Mouse (Mus musculus): ENCODE data around the gene Rnh1.

The Rnh1 gene

GRCm38 (mm10) chr7:141164850-141165249 lies 7.8 kb downstream of the Rnh1 start:
- no peak for DNase-seq (ENCODE audit: low read depth, low spot score)

GRCm38 (mm10) chr7:141164397-141164796 lies 8.3 kb downstream of the Rnh1 start:
- no peak for DNase-seq (ENCODE audit: low read depth, low spot score)

DNA sequence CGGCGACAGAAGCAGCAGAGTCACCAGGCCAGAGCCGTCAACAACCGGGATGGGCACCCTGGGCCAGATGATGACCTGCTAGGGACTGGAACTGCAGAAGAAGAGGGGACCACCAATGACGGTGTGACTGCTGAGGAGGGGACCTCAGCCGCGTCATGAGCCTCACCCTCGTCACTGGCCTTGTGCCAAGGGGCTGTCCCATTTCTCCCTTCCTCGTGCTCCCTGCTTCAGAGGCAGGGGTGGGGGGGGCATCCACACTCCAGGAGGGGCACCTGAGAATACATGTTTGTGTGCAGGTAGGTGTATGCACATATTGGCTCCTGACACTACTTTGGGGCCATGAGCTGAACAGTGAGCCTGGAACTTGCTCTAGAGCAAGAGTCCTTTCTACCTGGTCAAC lies 17.3 kb downstream of the Rnh1 start:
- DNase-seq (ENCODE audit: low read depth, low spot score) = no peak

DNA sequence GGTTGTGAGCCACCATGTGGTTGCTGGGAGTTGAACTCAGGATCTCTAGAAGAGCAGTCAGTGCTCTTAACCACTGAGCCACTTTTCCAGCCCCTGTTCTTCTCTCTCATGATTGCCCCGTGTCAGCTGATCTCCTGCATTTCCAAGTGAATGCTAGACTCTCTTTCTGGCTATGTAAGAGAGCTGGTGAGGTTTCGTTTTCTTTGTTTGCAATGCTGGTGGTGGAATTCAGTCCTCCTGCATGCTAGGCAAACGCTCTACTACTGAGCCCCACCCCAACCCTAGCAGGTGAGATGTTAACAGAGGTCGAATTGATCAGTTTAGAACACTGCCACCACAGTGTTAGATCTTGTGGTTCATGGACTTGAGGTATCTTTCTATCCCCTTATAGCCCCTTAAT lies 24.0 kb downstream of the Rnh1 start:
- peak; percentile 96 for DNase-seq (ENCODE audit: low read depth, low spot score)

GRCm38 (mm10) chr7:141147044-141147443 lies 25.6 kb downstream of the Rnh1 start:
- DNase-seq (ENCODE audit: low read depth, low spot score) = peak; percentile 42

DNA sequence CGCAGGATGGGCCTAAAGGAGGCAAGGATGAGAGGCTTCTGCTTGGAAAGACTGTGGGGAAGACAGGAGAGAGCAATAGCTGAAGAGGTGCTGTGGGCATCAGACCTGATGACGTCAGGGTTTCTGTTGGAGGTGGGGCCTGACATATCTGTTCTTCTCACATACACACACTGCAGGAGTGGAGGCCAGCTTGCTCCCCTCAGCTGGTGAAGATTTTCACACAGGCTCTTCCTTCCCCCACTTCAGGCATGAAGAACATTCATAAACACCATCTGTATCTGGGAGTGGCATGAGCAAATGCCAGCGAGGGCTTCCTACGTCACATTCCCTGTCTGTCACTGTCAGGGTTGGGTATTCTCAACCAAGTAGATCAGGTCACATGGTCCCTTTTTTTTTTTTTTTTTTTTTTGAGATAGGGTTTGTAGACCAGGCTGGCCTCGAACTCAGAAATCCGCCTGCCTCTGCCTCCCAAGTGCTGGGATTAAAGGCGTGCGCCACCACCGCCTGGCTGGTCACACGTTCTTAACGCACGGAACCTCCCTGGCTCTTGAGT lies 26.5 kb downstream of the Rnh1 start:
- DNase-seq (ENCODE audit: low read depth, low spot score) = no peak

GRCm38 (mm10) chr7:141145403-141145802 lies 27.3 kb downstream of the Rnh1 start:
- no peak for DNase-seq (ENCODE audit: low read depth, low spot score)

GRCm38 (mm10) chr7:141144650-141145049 lies 28.0 kb downstream of the Rnh1 start:
- no peak for DNase-seq (ENCODE audit: low read depth, low spot score)

DNA sequence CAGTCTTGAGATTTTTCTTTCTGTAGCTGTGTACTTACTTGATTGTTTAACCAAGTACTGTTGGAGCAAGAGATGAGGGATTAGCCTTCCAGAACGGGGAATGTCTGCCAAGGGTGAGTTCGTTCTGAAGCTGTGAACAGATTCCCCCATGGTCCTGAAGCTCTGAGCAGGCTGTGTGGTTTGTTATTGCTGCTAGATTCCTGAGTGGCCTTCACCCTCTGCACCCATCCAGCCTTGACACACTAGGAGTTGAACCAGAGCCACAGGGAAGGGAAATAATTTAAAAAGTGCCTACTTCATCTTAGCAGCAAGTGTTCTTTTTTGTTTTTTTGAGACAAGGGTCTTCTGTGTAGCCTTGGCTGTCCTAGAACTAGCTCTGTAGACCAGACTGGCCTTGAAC lies 28.8 kb downstream of the Rnh1 start:
- no peak for DNase-seq (ENCODE audit: low read depth, low spot score)

GRCm38 (mm10) chr7:141143112-141143511 lies 29.5 kb downstream of the Rnh1 start:
- peak; percentile 86 for DNase-seq (ENCODE audit: low read depth, low spot score)

DNA sequence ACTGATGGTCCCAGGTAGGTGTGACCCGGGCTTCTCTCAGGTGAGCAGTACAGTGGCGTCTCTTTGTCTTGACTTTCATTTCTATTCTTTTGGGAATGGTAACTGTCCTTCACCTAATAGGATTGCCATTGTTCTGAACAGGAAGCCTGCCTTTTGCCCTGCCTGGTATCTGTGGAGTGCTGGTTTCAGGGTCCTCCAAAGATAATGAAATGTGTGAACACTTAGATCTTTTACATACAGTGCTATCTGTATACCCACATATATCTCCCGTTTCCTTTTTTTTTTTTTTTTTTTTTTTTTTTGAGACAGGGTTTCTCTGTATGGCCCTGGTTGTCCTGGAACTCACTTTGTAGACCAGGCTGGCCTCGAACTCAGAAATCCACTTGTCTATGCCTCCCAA lies 31.3 kb downstream of the Rnh1 start:
- no peak for DNase-seq (ENCODE audit: low read depth, low spot score)

DNA sequence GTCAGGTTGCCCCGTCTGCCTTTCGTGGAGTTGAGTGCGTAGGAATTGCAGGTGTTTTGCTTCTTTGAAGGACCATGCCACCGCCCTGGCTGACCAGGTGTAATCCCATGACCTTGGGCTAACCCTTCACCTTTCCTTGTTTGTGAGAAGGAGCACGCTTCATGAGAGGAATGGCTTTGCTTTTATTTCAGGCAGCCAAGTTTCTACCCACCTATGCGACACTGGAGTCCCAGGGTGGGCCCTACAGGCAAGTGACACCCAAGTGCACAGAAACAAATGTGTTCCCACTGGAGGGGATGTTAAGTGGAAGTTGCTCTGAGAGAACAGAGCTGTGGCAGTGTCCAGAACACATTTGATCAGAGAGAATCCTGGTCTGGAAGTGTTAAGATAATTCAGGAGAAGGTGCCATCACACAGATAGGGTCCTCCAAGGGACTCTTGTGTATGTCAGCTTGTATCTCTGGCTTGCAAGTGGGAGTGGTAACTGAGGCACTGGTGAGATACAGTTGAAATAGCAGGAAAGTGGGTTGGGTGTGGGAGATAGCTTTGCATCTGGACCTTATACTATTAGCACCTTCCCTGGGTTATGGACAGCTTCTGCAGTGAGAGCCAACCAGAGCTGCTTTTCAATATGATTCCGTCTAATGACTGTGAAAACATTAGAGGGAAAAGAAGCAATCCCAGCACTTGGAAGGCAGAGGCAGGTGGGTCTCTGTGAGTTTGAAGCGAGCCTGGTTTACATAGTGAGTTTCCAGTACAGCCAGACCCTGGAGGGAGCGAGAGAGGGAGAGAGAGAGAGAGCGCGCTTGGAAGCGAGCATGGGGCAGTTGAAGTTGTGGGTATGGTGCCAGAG lies 40.5 kb downstream of the Rnh1 start:
- DNase-seq (ENCODE audit: low read depth, low spot score) = no peak

GRCm38 (mm10) chr7:141131024-141131820 lies 41.4 kb downstream of the Rnh1 start:
- peak; percentile 98 for DNase-seq (ENCODE audit: low read depth, low spot score)

GRCm38 (mm10) chr7:141123517-141123856 lies 49.2 kb downstream of the Rnh1 start:
- no peak for DNase-seq (ENCODE audit: low read depth, low spot score)

DNA sequence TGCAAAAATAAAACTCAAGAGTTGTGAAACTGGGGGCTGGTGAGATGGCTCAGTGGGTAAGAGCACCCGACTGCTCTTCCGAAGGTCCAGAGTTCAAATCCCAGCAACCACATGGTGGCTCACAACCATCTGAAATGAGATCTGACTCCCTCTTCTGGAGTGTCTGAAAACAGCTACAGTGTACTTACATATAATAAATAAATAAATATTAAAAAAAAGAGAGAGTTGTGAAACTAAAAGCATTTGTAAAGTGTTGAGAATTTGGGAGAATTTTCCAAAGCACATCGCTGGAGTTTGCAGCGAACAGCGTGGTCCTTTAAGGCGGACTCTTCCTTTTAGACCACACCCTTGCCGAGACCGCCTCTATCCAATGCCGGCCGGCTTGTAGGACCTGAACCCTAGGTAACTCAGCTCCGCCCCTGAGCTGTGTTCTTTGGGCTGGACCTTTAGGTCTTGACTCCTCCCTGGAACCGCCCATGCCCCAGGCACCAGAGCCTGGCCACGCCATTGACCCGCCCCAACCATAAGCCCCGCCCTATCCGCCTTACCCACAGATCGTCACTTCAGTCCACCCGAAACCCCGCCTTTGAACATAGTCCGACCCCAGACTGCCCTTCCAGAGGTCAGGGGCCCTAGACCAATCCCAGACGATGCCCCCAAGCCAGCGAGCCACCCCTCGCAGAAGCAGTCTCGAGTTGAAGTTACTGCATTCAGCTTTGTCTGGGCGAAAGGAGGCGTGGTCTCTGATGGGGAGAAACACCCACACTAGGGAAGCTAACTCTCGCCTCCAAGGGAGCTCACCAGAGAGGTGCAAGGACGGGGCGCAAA lies 49.8 kb downstream of the Rnh1 start:
- DNase-seq (ENCODE audit: low read depth, low spot score) = peak; percentile 100

- DNase-seq (ENCODE audit: low read depth, low spot score) = peak; percentile 90
These were observed 50.4 kb downstream of the Rnh1 start, which contains the start of gene Ptdss2 for GRCm38 (mm10) chr7:141122245-141122644. Gene Ptdss2, plus strand, starts transcription at chr7:141122382.

DNA sequence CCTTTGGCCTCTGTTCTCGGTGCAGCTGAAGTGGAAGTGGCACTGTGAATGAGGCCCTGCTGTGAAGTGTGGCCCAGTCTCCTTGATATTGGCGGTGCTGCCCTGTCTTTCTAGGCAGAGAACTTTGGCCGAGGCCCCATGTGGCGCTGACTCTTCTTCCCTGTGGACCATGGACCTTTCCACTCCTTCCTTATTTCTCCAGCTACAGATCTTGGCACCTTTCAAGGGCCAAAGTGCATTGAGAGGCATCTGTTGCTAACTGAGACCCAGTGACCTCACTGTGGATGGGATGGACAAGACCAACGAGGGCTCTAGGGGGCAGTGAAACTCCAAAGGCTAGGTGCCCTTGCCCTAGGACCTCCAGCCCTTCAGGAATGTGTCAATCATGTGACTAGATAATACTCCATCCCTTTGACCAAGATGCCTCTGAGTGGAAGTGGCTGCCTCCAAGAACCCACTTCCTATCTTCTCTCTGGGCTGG lies 51.6 kb downstream of the Rnh1 start:
- DNase-seq (ENCODE audit: low read depth, low spot score) = peak; percentile 16

DNA sequence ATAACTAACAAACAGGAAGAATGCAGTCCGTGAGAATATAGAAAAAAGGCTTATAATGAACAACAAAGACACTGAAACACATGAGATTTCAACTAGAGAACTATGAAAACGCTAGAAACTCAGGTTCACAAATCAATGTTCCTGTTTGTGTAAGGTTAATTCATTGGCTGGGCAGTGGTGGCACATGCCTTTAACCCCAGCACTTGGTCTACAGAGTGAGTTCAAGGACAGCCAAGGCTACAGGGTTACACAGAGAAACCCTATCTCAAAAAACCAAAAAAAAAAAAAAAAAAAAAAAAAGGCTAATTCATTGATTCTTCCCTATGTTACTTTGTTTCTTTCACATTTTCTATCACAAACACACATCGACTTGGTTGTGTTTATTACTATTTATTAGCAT lies 52.1 kb downstream of the Rnh1 start:
- DNase-seq (ENCODE audit: low read depth, low spot score) = no peak

- peak; percentile 12 for DNase-seq (ENCODE audit: low read depth, low spot score)
These were observed 53.2 kb downstream of the Rnh1 start for GRCm38 (mm10) chr7:141119487-141119886.

GRCm38 (mm10) chr7:141117636-141118035 lies 55.0 kb downstream of the Rnh1 start, which contains the start of gene Ano9:
Gene Ano9, minus strand, starts transcription at chr7:141117806.
- DNase-seq (ENCODE audit: low read depth, low spot score) = peak; percentile 66

DNA sequence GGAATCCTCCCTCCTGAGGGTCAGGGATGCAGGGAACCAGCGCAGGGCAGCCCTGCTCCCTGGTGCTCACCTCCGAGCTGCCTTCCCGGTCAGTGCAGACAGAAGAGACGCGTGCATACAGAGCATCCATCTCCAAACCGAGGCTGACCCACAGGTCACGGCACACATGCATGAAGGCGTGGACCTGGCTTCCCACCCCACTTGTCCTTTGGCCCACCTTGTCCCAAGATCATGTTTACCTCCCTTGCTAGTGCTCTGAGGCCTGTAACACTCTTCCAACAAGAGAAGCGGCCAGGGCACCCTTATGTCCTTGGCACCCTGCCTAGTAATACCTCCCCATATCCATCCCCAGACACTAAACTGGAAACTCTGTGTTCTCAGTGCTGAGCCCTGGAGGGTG lies 56.8 kb downstream of the Rnh1 start:
- no peak for DNase-seq (ENCODE audit: low read depth, low spot score)

Measured in ZHBTc4 (cell line).